Mouse (Mus musculus): Measurements from ENCODE around the gene Slc22a2.

GRCm38 (mm10) chr17:12619641-12620040 lies 35.7 kb downstream of the Slc22a2 start:
- TF ChIP-seq CTCF (IDR thresholded peaks at IDR 0.05; ENCODE audit: low read depth, low read length) (no peak), POLR2A (IDR thresholded peaks at IDR 0.05; ENCODE audit: borderline replicate concordance, low read depth, low read length) (no peak)

Data from bone marrow macrophage, adult 2 months (primary cell).